Mouse (Mus musculus) thymus, postnatal 4 days (tissue): ENCODE data around the gene Olfr480.

Source experiments
- DNase-seq: peaks from one replicate; pipeline ENCODE4 v3.0.0; 2021

Gene Olfr480

GRCm38 (mm10) chr7:108067246-108067645 lies at the start of gene Olfr480:
Gene Olfr480 (minus strand): TSS chr7:108067346.
- no peak for DNase-seq

- DNase-seq: no peak
These were observed 33.4 kb upstream of the Olfr480 start, which contains the start of gene Olfr483 for GRCm38 (mm10) chr7:108100549-108100948. Gene Olfr483 (plus strand): TSS chr7:108100849.

GRCm38 (mm10) chr7:108097486-108097885 lies 30.3 kb upstream of the Olfr480 start, which contains the start of gene Olfr482:
Gene Olfr482 (minus strand): TSS chr7:108097586.
- no peak for DNase-seq

- no peak for DNase-seq
These were observed 12.4 kb upstream of the Olfr480 start, which contains the start of gene Olfr481 for GRCm38 (mm10) chr7:108079555-108079954. Gene Olfr481 (plus strand): TSS chr7:108079855.

GRCm38 (mm10) chr7:108050393-108050792 lies 16.8 kb downstream of the Olfr480 start, which contains the start of gene Olfr479:
Gene Olfr479 (plus strand): TSS chr7:108050693.
- DNase-seq: no peak

GRCm38 (mm10) chr7:108033889-108034288 lies 33.3 kb downstream of the Olfr480 start, which contains the start of gene Olfr478:
Gene Olfr478 (minus strand): TSS chr7:108033989.
- no peak for DNase-seq
